Mouse (Mus musculus) forebrain, embryonic 10.5 days (tissue): ENCODE measurements around the gene Gm49403. TPM values are rescaled to one million over a fixed set of nuclear protein-coding genes. Genes with fewer than 3 reads are reported as not detected.
"Not testable (repeated sequence)": the region's sequence is repeated elsewhere in the genome, so short reads cannot be mapped to it uniquely, and the experiment has no call there.

Experiments
- DNase-seq: peaks from one replicate; pipeline ENCODE4 v3.0.0-alpha.2; 2017; ENCODE audit warnings: low spot score; ENCODE audit errors: extremely low spot score
- H3K27ac ChIP-seq: fragments of 300-500 bp; sonication (generic); 2 replicates; pipeline ENCODE4 v1.5.1; 2016; ENCODE audit warnings: mild to moderate bottlenecking
- H3K27me3 ChIP-seq: fragments of 300-500 bp; sonication (generic); 2 replicates; pipeline ENCODE4 v1.6.1; 2016; ENCODE audit warnings: mild to moderate bottlenecking; ENCODE audit not compliant: poor library complexity, severe bottlenecking
- H3K36me3 ChIP-seq: fragments of 300-500 bp; sonication (generic); replicated peaks from 2 replicates; pipeline ENCODE4 v1.6.1; 2016; ENCODE audit warnings: mild to moderate bottlenecking, moderate library complexity
- H3K4me1 ChIP-seq: fragments of 300-500 bp; sonication (generic); 2 replicates; pipeline ENCODE4 v1.6.1; 2016
- H3K4me3 ChIP-seq: fragments of 300-500 bp; sonication (generic); 2 replicates; pipeline ENCODE4 v1.5.1; 2016; ENCODE audit warnings: mild to moderate bottlenecking, moderate library complexity
- H3K9me3 ChIP-seq: fragments of 300-500 bp; sonication (generic); 2 replicates; pipeline ENCODE4 v1.6.1; 2016; ENCODE audit warnings: mild to moderate bottlenecking, moderate library complexity
- WGBS: fragments of 180-500 bp; shearing (Covaris S2); methylation state at CpG from one replicate; pipeline ENCODE4 v1.1.7; 2016; 5-methylcytosine and 5-hydroxymethylcytosine counted together
- polyA plus RNA-seq: library from polyadenylated mRNA; unstranded; fragments of >200 nt; fragmentation: Nextera tagmentation; extraction: Ambion mirVana; gene quantifications from 2 replicates; pipeline ENCODE4 v1.2.1, GENCODE M21; 2016

Gene Gm49403
- polyA plus RNA-seq, 1 experiment from 2014 or later = not detected

GRCm38 (mm10) chr19:8881034-8881392 is 2.7 kb upstream of the Gm49403 start:
- Histone ChIP-seq H3K27me3 (no peaks in the 10 kb centered on the region), H3K9me3 (no peaks in the 10 kb centered on the region), H3K27ac (peak overlapping the region; percentile 89), H3K4me1 (peaks cover 16% of the 10 kb centered on the region), H3K4me3 (peak overlapping the region; percentile 89), H3K36me3 (peaks cover 24% of the 10 kb centered on the region)
- 18% methylated on average over 3 of the region's 3 CpGs for WGBS
- DNase-seq = no peak

- H3K4me1 ChIP-seq = peaks cover 22% of the 10 kb centered on the region
- 56% methylated on average over 1 of the region's 1 CpGs for WGBS
- no peak for DNase-seq
Measured at GRCm38 (mm10) chr19:8886916-8887584, 3.3 kb downstream of the Gm49403 start.

GRCm38 (mm10) chr19:8887585-8888463 is 4.1 kb downstream of the Gm49403 start:
- H3K4me1 ChIP-seq = peaks cover 27% of the 10 kb centered on the region
- H3K4me3 ChIP-seq = peak overlapping the region; percentile 78
- H3K27ac ChIP-seq = peak overlapping the region; percentile 96
- H3K36me3 ChIP-seq = peaks cover 22% of the 10 kb centered on the region
- no peaks in the 10 kb centered on the region for H3K9me3 ChIP-seq
- DNase-seq = no peak
- no peaks in the 10 kb centered on the region for H3K27me3 ChIP-seq
- 16% methylated on average over 19 of the region's 19 CpGs for WGBS

More at GRCm38 (mm10) chr19:8886916-8887584, 3.3 kb downstream of the Gm49403 start:
- Histone ChIP-seq H3K27me3 (no peaks in the 10 kb centered on the region), H3K4me3 (peak overlapping the region; percentile 78), H3K36me3 (peaks cover 22% of the 10 kb centered on the region), H3K27ac (peak overlapping the region; percentile 96), H3K9me3 (no peaks in the 10 kb centered on the region)

GRCm38 (mm10) chr19:8888511-8889385 is 5.0 kb downstream of the Gm49403 start, which contains the start of the genes 1810009A15Rik and Gm49416:
TSS of gene 1810009A15Rik (plus strand) at chr19:8888853.
TSS of gene Gm49416 (plus strand) at chr19:8888926.
- peak; percentile 95 for DNase-seq
- peaks cover 22% of the 10 kb centered on the region for H3K36me3 ChIP-seq
- peak within 1 kb of the TSS; percentile 78 for H3K4me3 ChIP-seq
- no peaks in the 10 kb centered on the region for H3K9me3 ChIP-seq
- under 1% methylated on average over 58 of the region's 58 CpGs for WGBS
- H3K4me1 ChIP-seq = peaks cover 32% of the 10 kb centered on the region
- H3K27me3 ChIP-seq = no peaks in the 10 kb centered on the region
- peak within 1 kb of the TSS; percentile 96 for H3K27ac ChIP-seq

- Histone ChIP-seq H3K4me3 (peak within 1 kb of the TSS; percentile 84), H3K36me3 (peaks cover 53% of the 10 kb centered on the region), H3K4me1 (peaks cover 44% of the 10 kb centered on the region), H3K9me3 (no peaks in the 10 kb centered on the region), H3K27ac (peak within 1 kb of the TSS; percentile 94), H3K27me3 (no peaks in the 10 kb centered on the region)
- WGBS = 4% methylated on average over 54 of the region's 54 CpGs
- peak; percentile 83 for DNase-seq
Measured at GRCm38 (mm10) chr19:8892829-8893766, 9.4 kb downstream of the Gm49403 start, which contains the start of gene Ints5. TSS of gene Ints5 (plus strand) at chr19:8893005.

GRCm38 (mm10) chr19:8895397-8895960 is 11.7 kb downstream of the Gm49403 start:
- DNase-seq = no peak
- Histone ChIP-seq H3K9me3 (no peaks in the 10 kb centered on the region), H3K27me3 (no peaks in the 10 kb centered on the region), H3K4me3 (peak overlapping the region; percentile 1; the same call in 1 of the 2 replicates), H3K36me3 (peaks cover 52% of the 10 kb centered on the region), H3K27ac (no peak overlapping the region), H3K4me1 (peaks cover 50% of the 10 kb centered on the region)
- WGBS = 97% methylated on average over 9 of the region's 9 CpGs

GRCm38 (mm10) chr19:8896231-8896630 is 12.5 kb downstream of the Gm49403 start:
- Histone ChIP-seq H3K4me3 (peak overlapping the region; percentile 1; the same call in 1 of the 2 replicates), H3K4me1 (peaks cover 50% of the 10 kb centered on the region), H3K36me3 (peaks cover 52% of the 10 kb centered on the region)
- H3K9me3 ChIP-seq, DNase-seq, H3K27ac ChIP-seq, H3K27me3 ChIP-seq: not testable (repeated sequence)
- 92% methylated on average over 5 of the region's 5 CpGs for WGBS

GRCm38 (mm10) chr19:8897211-8897864 is 13.6 kb downstream of the Gm49403 start:
- peak; percentile 55 for DNase-seq
- Histone ChIP-seq H3K4me3 (peak overlapping the region; percentile 94), H3K4me1 (peaks cover 48% of the 10 kb centered on the region), H3K36me3 (peaks cover 57% of the 10 kb centered on the region), H3K27ac (peak overlapping the region; percentile 96)
- H3K9me3 ChIP-seq, H3K27me3 ChIP-seq: not testable (repeated sequence)
- WGBS = 34% methylated on average over 21 of the region's 21 CpGs

GRCm38 (mm10) chr19:8897865-8898495 is 14.2 kb downstream of the Gm49403 start, which contains the start of gene Ganab:
TSS of gene Ganab (plus strand) at chr19:8898071.
- under 1% methylated on average over 53 of the region's 53 CpGs for WGBS
- Histone ChIP-seq H3K27ac (peak within 1 kb of the TSS; percentile 96), H3K36me3 (peaks cover 63% of the 10 kb centered on the region), H3K4me3 (peak within 1 kb of the TSS; percentile 94), H3K27me3 (no peaks in the 10 kb centered on the region), H3K9me3 (no peaks in the 10 kb centered on the region), H3K4me1 (peaks cover 44% of the 10 kb centered on the region)
- DNase-seq = peak; percentile 98

GRCm38 (mm10) chr19:8898576-8898975 is 14.8 kb downstream of the Gm49403 start:
- H3K4me3 ChIP-seq = peak overlapping the region; percentile 94
- no peaks in the 10 kb centered on the region for H3K9me3 ChIP-seq
- peaks cover 69% of the 10 kb centered on the region for H3K36me3 ChIP-seq
- peak overlapping the region; percentile 96 for H3K27ac ChIP-seq
- H3K4me1 ChIP-seq = peaks cover 41% of the 10 kb centered on the region
- no peaks in the 10 kb centered on the region for H3K27me3 ChIP-seq
- DNase-seq = no peak
- WGBS = 17% methylated on average over 13 of the region's 13 CpGs
